Mouse (Mus musculus) subcutaneous adipose tissue, adult 2 months (tissue): ENCODE results near the gene Carm1. TPM values are rescaled to one million over a fixed set of nuclear protein-coding genes. Genes with fewer than 3 reads are reported as not detected.

Experiments used
- polyA plus RNA-seq: library from polyadenylated mRNA; depleted of rRNA; stranded (reverse); fragments of >200 nt; gene quantifications from 2 replicates; pipeline ENCODE4 v1.2.3, GENCODE M21; 2012; ENCODE audit warnings: low replicate concordance; rRNA removed

The Carm1 gene
- 66.5 and 132 TPM in 2 replicates for polyA plus RNA-seq

DNA sequence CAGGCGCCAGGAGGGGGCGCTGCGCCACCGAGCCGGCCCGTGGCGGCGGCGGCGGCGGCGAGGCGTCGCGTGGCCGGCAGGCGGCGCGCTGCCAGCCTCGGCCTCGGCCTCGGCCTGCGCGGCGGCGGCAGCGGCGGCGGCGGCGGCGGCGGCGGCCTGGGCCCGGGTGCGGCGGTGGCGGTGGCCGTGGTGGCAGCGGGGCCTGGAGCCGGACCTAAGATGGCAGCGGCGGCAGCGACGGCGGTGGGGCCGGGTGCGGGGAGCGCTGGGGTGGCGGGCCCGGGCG is at the start of gene Carm1:
Carm1 (plus strand) TSS at position 106 of the 286 bp plus-strand sequence.

DNA sequence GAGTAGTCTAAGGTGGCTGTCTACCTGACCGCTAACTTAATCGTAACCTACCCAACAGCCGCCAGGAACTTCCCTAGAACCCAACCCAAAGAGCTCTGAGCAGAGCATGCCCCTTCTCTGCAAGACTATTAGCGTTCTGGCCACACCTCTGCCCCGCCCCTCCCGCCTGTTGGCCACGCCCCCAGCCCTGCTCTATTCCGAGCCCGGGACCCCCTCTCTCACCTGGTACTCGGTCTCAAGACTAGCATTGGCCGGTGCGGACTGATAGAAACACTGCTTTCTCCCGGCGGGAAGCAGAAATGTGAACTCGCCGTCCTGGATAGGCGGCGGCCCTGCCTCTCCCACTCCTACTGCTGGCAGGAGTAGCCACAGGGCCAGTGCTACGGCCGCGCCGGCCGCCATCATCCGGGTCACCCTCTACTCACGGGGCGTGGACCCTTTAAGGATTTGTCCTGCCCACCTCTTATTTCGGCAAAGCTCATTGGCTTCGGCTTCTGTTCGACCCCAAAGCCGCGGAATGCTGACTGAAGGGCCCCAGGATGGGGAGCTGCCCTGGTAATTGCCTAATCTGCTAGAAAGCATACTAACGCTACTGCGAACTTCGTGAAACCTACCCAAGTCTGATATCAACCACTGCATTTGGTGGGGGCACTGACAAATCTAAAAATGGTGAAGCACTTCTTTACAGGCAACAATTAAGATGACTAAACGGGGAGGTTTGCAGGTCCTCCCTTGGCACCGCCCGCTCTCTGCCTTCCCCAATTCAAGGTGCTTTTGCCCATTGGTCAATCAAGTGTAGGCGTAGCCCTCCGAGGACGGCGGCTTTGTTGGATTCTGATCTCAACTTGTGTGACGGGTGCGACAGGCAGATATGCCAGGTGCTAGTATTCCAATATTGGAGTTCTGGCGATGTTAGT is 36.7 kb upstream of the Carm1 start, which contains the start of gene Tmed1:
Tmed1 (minus strand) TSS at position 481 of the 917 bp plus-strand sequence.

DNA sequence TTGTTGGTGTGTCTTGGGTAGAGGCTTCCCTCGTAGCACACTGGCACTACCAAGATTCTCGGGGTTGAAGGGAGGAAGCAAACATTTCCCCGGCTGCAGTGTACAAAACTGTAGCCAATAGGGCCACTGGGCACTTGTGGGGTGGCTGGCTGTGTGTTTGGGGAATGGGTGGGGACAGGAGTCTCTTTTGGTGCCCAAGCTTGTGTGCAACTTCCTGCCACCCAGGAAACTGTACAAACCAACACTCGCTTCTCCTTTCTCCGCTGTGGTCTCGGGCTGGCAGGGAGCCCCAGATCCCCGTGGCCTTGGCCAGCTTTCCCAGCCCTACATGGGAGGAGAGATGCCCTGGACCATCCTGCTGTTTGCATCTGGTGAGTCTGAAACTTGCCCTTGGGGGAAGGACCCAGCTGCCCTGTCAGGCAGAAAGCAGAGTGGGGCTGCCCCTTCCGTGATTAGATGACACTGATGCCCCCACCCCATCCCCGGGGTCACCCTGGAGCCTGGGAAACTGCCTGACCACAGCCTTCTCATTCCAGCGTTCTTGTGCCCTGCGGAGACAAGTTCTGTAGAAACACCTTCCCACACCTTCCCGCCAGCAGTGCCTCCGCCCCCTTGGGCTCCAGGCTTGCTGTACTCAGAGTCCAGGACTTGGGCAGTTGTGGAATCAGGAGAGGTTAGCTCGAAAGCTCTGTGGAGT is 20.6 kb upstream of the Carm1 start, which contains the start of gene AB124611:
AB124611 (plus strand) TSS at position 240 of the 697 bp plus-strand sequence.

DNA sequence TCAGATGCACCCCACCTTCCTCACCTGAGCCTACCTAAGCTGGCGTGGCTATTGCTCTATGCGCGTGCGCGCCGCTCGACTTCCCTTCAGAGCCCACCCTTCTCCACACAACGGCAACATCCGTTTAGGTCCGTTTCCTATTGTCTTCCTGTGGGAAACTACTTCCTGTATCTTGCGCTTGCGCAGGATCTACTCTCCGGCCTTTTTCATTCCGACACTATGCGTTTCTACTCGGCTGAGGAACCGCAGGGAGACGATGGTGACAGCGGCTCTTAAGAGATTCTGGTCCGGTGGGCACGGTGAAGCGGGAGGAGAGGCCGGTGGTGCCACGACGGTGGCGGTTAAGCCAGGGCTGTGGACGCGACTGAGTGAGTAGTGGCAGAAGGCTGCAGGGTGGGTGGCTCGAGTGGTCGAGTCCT is 46.0 kb downstream of the Carm1 start, which contains the start of the genes Timm29 and Yipf2:
Timm29 (plus strand) TSS at position 20 of the 419 bp plus-strand sequence.
Yipf2 (minus strand) TSS at position 126 of the 419 bp plus-strand sequence.

DNA sequence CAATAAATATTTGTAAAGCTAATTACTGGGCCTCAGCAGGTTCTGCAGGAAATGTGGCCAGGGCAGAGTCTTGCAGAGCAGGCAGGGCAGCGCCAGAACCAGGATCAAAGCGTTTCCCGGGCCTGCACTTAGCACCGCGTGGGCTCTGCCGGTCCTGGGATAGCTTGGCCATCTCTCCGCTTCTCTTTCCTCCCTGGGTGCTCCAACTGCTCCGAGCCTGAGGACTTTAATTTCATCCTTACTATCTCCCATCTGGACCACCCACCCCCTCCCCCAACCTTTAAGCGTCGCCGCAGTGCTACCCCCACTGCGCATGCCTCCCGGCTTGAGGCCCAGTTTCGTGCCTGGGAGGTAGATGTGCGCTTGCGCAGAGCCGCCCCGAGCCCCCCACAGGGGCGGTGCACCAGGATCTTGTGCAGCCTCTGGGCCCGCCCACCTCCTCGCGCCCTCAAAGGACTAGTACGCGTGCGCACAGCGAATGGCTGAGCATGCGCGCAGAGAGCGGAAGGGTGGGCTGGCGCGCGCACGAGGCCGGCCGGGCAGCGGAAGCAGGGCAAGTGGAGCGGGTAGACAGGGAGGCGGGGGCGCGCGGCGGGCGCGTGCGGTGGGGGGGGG is 69.0 kb downstream of the Carm1 start, which contains the start of gene Smarca4:
Smarca4 (plus strand) TSS at position 553 of the 615 bp plus-strand sequence.

Other genes with a start within 250 kb of the Carm1 start
- 0.10 and 24.9 TPM in 2 replicates for gene Ap1m2, start 234.6 kb upstream of the Carm1 start, polyA plus RNA-seq
- gene Slc44a2, start 226.2 kb upstream of the Carm1 start, polyA plus RNA-seq: 49.0 and 101 TPM in 2 replicates
- 29.9 and 86.4 TPM in 2 replicates for gene Ilf3, start 179.0 kb upstream of the Carm1 start, polyA plus RNA-seq
- 17.1 and 58.6 TPM in 2 replicates for gene Qtrt1, start 135.1 kb upstream of the Carm1 start, polyA plus RNA-seq
- 95.2 and 101 TPM in 2 replicates for gene Dnm2, start 122.0 kb upstream of the Carm1 start, polyA plus RNA-seq
- gene Tmed1, start 36.6 kb upstream of the Carm1 start, polyA plus RNA-seq: 40.8 and 55.3 TPM in 2 replicates
- gene AB124611, start 20.7 kb upstream of the Carm1 start, polyA plus RNA-seq: 4.3 and 10.0 TPM in 2 replicates
- 24.4 and 33.7 TPM in 2 replicates for gene Timm29, start 45.8 kb downstream of the Carm1 start, polyA plus RNA-seq
- 32.8 and 36.1 TPM in 2 replicates for gene Yipf2, start 45.9 kb downstream of the Carm1 start, polyA plus RNA-seq
- gene Smarca4, start 69.3 kb downstream of the Carm1 start, polyA plus RNA-seq: 33.4 and 57.3 TPM in 2 replicates
- 38.0 and 38.8 TPM in 2 replicates for gene Ldlr, start 176.6 kb downstream of the Carm1 start, polyA plus RNA-seq
- 1.4 and 12.8 TPM in 2 replicates for gene Spc24, start 213.4 kb downstream of the Carm1 start, polyA plus RNA-seq